Mouse (Mus musculus) spleen, adult 2 months (tissue): ENCODE measurements at regions not wholly inside any gene's neighbourhood (a gene's known extent, or its start where the extent isn't known, plus 50 kb on each side); places are given as distances from the start of the nearest gene placed in this dataset.

Experiments
- DNase-seq, 2 experiments: peaks; one replicate each; pipeline versions ENCODE4 v3.0.0 to v3.0.0-alpha.2; 2012 to 2021; ENCODE audit warnings: low spot score in 2 of 2, low read depth in 1 of 2
- H3K27ac ChIP-seq: fragments of 200-500 bp; 2 replicates; pipeline ENCODE4 v1.5.1; 2012; ENCODE audit warnings: low read length, inconsistent platforms; ENCODE audit not compliant: insufficient read depth
- H3K27me3 ChIP-seq: fragments of 200-500 bp; 2 replicates; pipeline ENCODE4 v1.6.1; 2012; ENCODE audit warnings: mild to moderate bottlenecking, moderate library complexity, low read length, inconsistent platforms; ENCODE audit not compliant: control insufficient read depth, insufficient read depth
- H3K36me3 ChIP-seq: fragments of 200-500 bp; 2 replicates; pipeline ENCODE4 v1.6.1; 2012; ENCODE audit warnings: mild to moderate bottlenecking, low read length, inconsistent platforms; ENCODE audit not compliant: control insufficient read depth, insufficient read depth
- H3K4me1 ChIP-seq: fragments of 200-500 bp; 2 replicates; pipeline ENCODE4 v1.6.1; 2011; ENCODE audit warnings: inconsistent platforms; ENCODE audit not compliant: control insufficient read depth, insufficient read depth, insufficient read length
- H3K4me3 ChIP-seq: fragments of 200-500 bp; 2 replicates; pipeline ENCODE4 v1.5.1; 2011; ENCODE audit warnings: mild to moderate bottlenecking, inconsistent platforms; ENCODE audit not compliant: insufficient read depth, insufficient read length; ENCODE audit errors: extremely low read depth
- CTCF ChIP-seq: fragments of 200-500 bp; IDR thresholded peaks from 2 replicates; pipeline ENCODE4 v1.5.1; 2011; ENCODE audit warnings: mild to moderate bottlenecking, inconsistent platforms; ENCODE audit not compliant: insufficient read depth, insufficient read length, insufficient replicate concordance; ENCODE audit errors: extremely low read depth
- POLR2A ChIP-seq: fragments of 200-500 bp; IDR thresholded peaks from 2 replicates; pipeline ENCODE4 v1.6.1; 2011; ENCODE audit warnings: low read depth, low read length, inconsistent platforms
- WGBS: fragments of 180-500 bp; shearing (Covaris S2); methylation state at CpG from one replicate; pipeline ENCODE4 v1.1.7; 2018; 5-methylcytosine and 5-hydroxymethylcytosine counted together

- Histone ChIP-seq H3K27ac (no peak overlapping the region), H3K27me3 (no peaks in the 10 kb centered on the region), H3K4me1 (no peaks in the 10 kb centered on the region), H3K4me3 (no peak overlapping the region), H3K36me3 (peaks cover 18% of the 10 kb centered on the region)
- no peak for TF ChIP-seq CTCF
- no peak for TF ChIP-seq POLR2A
- 15% methylated on average over 2 of the region's 2 CpGs for WGBS
- DNase-seq: no peak
Measured at GRCm38 (mm10) chr12:113402823-113403222, 86.5 kb upstream of the Adam6b start.

- H3K4me1 ChIP-seq: no peaks in the 10 kb centered on the region
- DNase-seq: no peak
- peaks cover 74% of the 10 kb centered on the region for H3K36me3 ChIP-seq
- no peak overlapping the region for H3K27ac ChIP-seq
- H3K4me3 ChIP-seq: no peak overlapping the region
- no peak for TF ChIP-seq POLR2A
- TF ChIP-seq CTCF: no peak
- 90% methylated on average over 5 of the region's 5 CpGs for WGBS
- no peaks in the 10 kb centered on the region for H3K27me3 ChIP-seq
Measured at GRCm38 (mm10) chr12:113411113-113411512, 78.2 kb upstream of the Adam6b start.

- TF ChIP-seq POLR2A (no peak), CTCF (no peak)
- H3K4me3 ChIP-seq: no peak overlapping the region
- H3K27me3 ChIP-seq: no peaks in the 10 kb centered on the region
- no peaks in the 10 kb centered on the region for H3K4me1 ChIP-seq
- no peak for DNase-seq
- 83% methylated on average over 1 of the region's 1 CpGs for WGBS
- no peak overlapping the region for H3K27ac ChIP-seq
- H3K36me3 ChIP-seq: peaks cover 73% of the 10 kb centered on the region
Measured at GRCm38 (mm10) chr12:113413996-113414395, 75.3 kb upstream of the Adam6b start.

- Histone ChIP-seq H3K36me3 (peaks cover 80% of the 10 kb centered on the region), H3K4me3 (no peak overlapping the region), H3K4me1 (peaks cover 2% of the 10 kb centered on the region; the same call in 1 of the 2 replicates), H3K27me3 (no peaks in the 10 kb centered on the region), H3K27ac (no peak overlapping the region)
- DNase-seq: no peak
- no peak for TF ChIP-seq POLR2A
- no peak for TF ChIP-seq CTCF
- 68% methylated on average over 1 of the region's 1 CpGs for WGBS
Measured at GRCm38 (mm10) chr12:113417521-113417920, 71.8 kb upstream of the Adam6b start.

- Histone ChIP-seq H3K4me3 (no peak overlapping the region), H3K36me3 (peaks cover 81% of the 10 kb centered on the region), H3K27me3 (no peaks in the 10 kb centered on the region), H3K4me1 (peaks cover 2% of the 10 kb centered on the region; the same call in 1 of the 2 replicates), H3K27ac (no peak overlapping the region)
- TF ChIP-seq CTCF: no peak
- no peak for TF ChIP-seq POLR2A
- DNase-seq: no peak
- 80% methylated on average over 5 of the region's 5 CpGs for WGBS
Measured at GRCm38 (mm10) chr12:113418731-113419402, 70.4 kb upstream of the Adam6b start.

- peaks cover 82% of the 10 kb centered on the region for H3K36me3 ChIP-seq
- peaks cover 2% of the 10 kb centered on the region; the same call in 1 of the 2 replicates for H3K4me1 ChIP-seq
- TF ChIP-seq CTCF (no peak), POLR2A (no peak)
- DNase-seq: no peak
- H3K27me3 ChIP-seq: no peaks in the 10 kb centered on the region
- H3K4me3 ChIP-seq: no peak overlapping the region
- WGBS: 77% methylated on average over 9 of the region's 9 CpGs
- no peak overlapping the region for H3K27ac ChIP-seq
Measured at GRCm38 (mm10) chr12:113420721-113421305, 68.5 kb upstream of the Adam6b start.
